Mouse (Mus musculus): Measurements from ENCODE around the gene Dscaml1.
A peak's percentile ranks its signal among the peaks of the same experiment; 100 is the strongest.

Gene Dscaml1

GRCm38 (mm10) chr9:45638184-45638917 is 211.9 kb downstream of the Dscaml1 start:
- DNase-seq, result peak; percentile 48 to 55

GRCm38 (mm10) chr9:45644833-45645388 is 218.5 kb downstream of the Dscaml1 start:
- no peak for DNase-seq

- no peak for DNase-seq
These were observed 219.1 kb downstream of the Dscaml1 start for GRCm38 (mm10) chr9:45645526-45645925.

GRCm38 (mm10) chr9:45651078-45651809 is 224.8 kb downstream of the Dscaml1 start:
- DNase-seq, result no peak

GRCm38 (mm10) chr9:45651810-45652177 is 225.4 kb downstream of the Dscaml1 start:
- no peak for DNase-seq

GRCm38 (mm10) chr9:45657172-45658062 is 231.0 kb downstream of the Dscaml1 start:
- DNase-seq, result no peak

GRCm38 (mm10) chr9:45660191-45660590 is 233.8 kb downstream of the Dscaml1 start:
- DNase-seq, result no peak

GRCm38 (mm10) chr9:45662471-45662870 is 236.0 kb downstream of the Dscaml1 start:
- DNase-seq, result peak in 1 of 2 experiments; percentile 24

- peak; percentile 72 for DNase-seq
These were observed 237.2 kb downstream of the Dscaml1 start for GRCm38 (mm10) chr9:45663386-45664315.

GRCm38 (mm10) chr9:45664326-45664725 is 237.9 kb downstream of the Dscaml1 start:
- peak; percentile 61 to 73 for DNase-seq

- DNase-seq, result peak; percentile 73 to 80
These were observed 238.5 kb downstream of the Dscaml1 start for GRCm38 (mm10) chr9:45664871-45665394.

GRCm38 (mm10) chr9:45675931-45676330 is 249.5 kb downstream of the Dscaml1 start:
- DNase-seq, result peak; percentile 49 to 65

- peak; percentile 30 to 40 for DNase-seq
These were observed 250.2 kb downstream of the Dscaml1 start for GRCm38 (mm10) chr9:45676578-45676977.

GRCm38 (mm10) chr9:45677236-45677781 is 250.9 kb downstream of the Dscaml1 start:
- peak; percentile 45 to 48 for DNase-seq

- DNase-seq, result peak; percentile 38 to 47
These were observed 251.7 kb downstream of the Dscaml1 start for GRCm38 (mm10) chr9:45677952-45678663.

GRCm38 (mm10) chr9:45678664-45679026 is 252.2 kb downstream of the Dscaml1 start:
- DNase-seq, result peak; percentile 41 to 50

GRCm38 (mm10) chr9:45682461-45682998 is 256.1 kb downstream of the Dscaml1 start:
- no peak for DNase-seq

- peak; percentile 61 to 69 for DNase-seq
These were observed 267.2 kb downstream of the Dscaml1 start for GRCm38 (mm10) chr9:45693424-45694237.

- DNase-seq, result peak; percentile 48 to 49
These were observed 267.8 kb downstream of the Dscaml1 start for GRCm38 (mm10) chr9:45694256-45694655.
